Mouse (Mus musculus) thymus, adult 2 months (tissue): Measurements from ENCODE around the gene 4930432M17Rik. TPM values are rescaled to one million over a fixed set of nuclear protein-coding genes. Genes with fewer than 3 reads are reported as not detected.

Experiments used
- DNase-seq: peaks from one replicate; pipeline ENCODE4 v3.0.0; 2021
- H3K27ac ChIP-seq: fragments of 200-500 bp; 2 replicates; pipeline ENCODE4 v1.5.1; 2012; ENCODE audit warnings: low read length, control low read depth; ENCODE audit not compliant: control insufficient read depth, insufficient read depth
- H3K27me3 ChIP-seq: fragments of 200-500 bp; 2 replicates; pipeline ENCODE4 v1.6.1; 2012; ENCODE audit warnings: mild to moderate bottlenecking, low read length, moderate library complexity, mixed read lengths; ENCODE audit not compliant: control insufficient read depth, insufficient read depth
- H3K36me3 ChIP-seq: fragments of 200-500 bp; 2 replicates; pipeline ENCODE4 v1.6.1; 2012; ENCODE audit warnings: mild to moderate bottlenecking, low read length, moderate library complexity; ENCODE audit not compliant: control insufficient read depth, insufficient read depth
- H3K4me1 ChIP-seq: fragments of 200-500 bp; replicated peaks from 2 replicates; pipeline ENCODE4 v1.6.1; 2012; ENCODE audit warnings: low read length; ENCODE audit not compliant: control insufficient read depth, insufficient read depth
- H3K4me3 ChIP-seq: fragments of 200-500 bp; 2 replicates; pipeline ENCODE4 v1.5.1; 2012; ENCODE audit warnings: mild to moderate bottlenecking, low read length, control low read depth, moderate library complexity; ENCODE audit not compliant: control insufficient read depth, insufficient read depth
- CTCF ChIP-seq: fragments of 200-500 bp; IDR thresholded peaks from 2 replicates; pipeline ENCODE4 v1.5.1; 2012; ENCODE audit warnings: mild to moderate bottlenecking, control low read depth, low read length, moderate library complexity, borderline replicate concordance; ENCODE audit not compliant: control insufficient read depth, poor library complexity, insufficient read depth; ENCODE audit errors: extremely low read depth
- POLR2A ChIP-seq: fragments of 200-500 bp; IDR thresholded peaks from 2 replicates; pipeline ENCODE4 v1.6.1; 2012; ENCODE audit warnings: mild to moderate bottlenecking, low read length, control low read depth, moderate library complexity; ENCODE audit not compliant: control insufficient read depth, poor library complexity, insufficient read depth; ENCODE audit errors: extremely low read depth
- WGBS: fragments of 180-500 bp; shearing (Covaris S2); methylation state at CpG from one replicate; pipeline ENCODE4 v1.1.7; 2018; 5-methylcytosine and 5-hydroxymethylcytosine counted together
- polyA plus RNA-seq: library from polyadenylated mRNA; depleted of rRNA; stranded (reverse); fragments of >200 nt; gene quantifications from 2 replicates; pipeline ENCODE4 v1.2.3, GENCODE M21; 2012

Gene 4930432M17Rik
- polyA plus RNA-seq, 1 experiment: not detected

GRCm38 (mm10) chr3:121700364-121700952 is 29.9 kb downstream of the 4930432M17Rik start:
- Histone ChIP-seq H3K4me3 (no peak overlapping the region), H3K27ac (no peak overlapping the region), H3K27me3 (no peaks in the 10 kb centered on the region), H3K4me1 (no peaks in the 10 kb centered on the region), H3K36me3 (no peaks in the 10 kb centered on the region)
- 91% methylated on average over 8 of the region's 8 CpGs for WGBS
- no peak for DNase-seq
- TF ChIP-seq POLR2A (no peak), CTCF (no peak)

GRCm38 (mm10) chr3:121703155-121703879 is 32.8 kb downstream of the 4930432M17Rik start:
- Histone ChIP-seq H3K4me1 (no peaks in the 10 kb centered on the region), H3K27me3 (no peaks in the 10 kb centered on the region), H3K4me3 (no peak overlapping the region), H3K36me3 (no peaks in the 10 kb centered on the region), H3K27ac (no peak overlapping the region)
- WGBS: 46% methylated on average over 7 of the region's 7 CpGs
- TF ChIP-seq POLR2A (no peak), CTCF (no peak)
- DNase-seq: no peak

- DNase-seq: no peak
- Histone ChIP-seq H3K36me3 (no peaks in the 10 kb centered on the region), H3K4me3 (no peak overlapping the region), H3K4me1 (no peaks in the 10 kb centered on the region), H3K27me3 (no peaks in the 10 kb centered on the region), H3K27ac (no peak overlapping the region)
- TF ChIP-seq POLR2A (no peak), CTCF (no peak)
- 96% methylated on average over 3 of the region's 3 CpGs for WGBS
These were observed 33.3 kb downstream of the 4930432M17Rik start for GRCm38 (mm10) chr3:121703880-121704243.

GRCm38 (mm10) chr3:121706087-121706486 is 35.5 kb downstream of the 4930432M17Rik start:
- WGBS: 92% methylated on average over 5 of the region's 5 CpGs
- H3K4me3 ChIP-seq: no peak overlapping the region
- no peaks in the 10 kb centered on the region for H3K4me1 ChIP-seq
- H3K27me3 ChIP-seq: no peaks in the 10 kb centered on the region
- TF ChIP-seq POLR2A: no peak
- no peak for TF ChIP-seq CTCF
- H3K27ac ChIP-seq: no peak overlapping the region
- H3K36me3 ChIP-seq: no peaks in the 10 kb centered on the region
- DNase-seq: no peak

- TF ChIP-seq CTCF: no peak
- TF ChIP-seq POLR2A: no peak
These were observed 36.5 kb downstream of the 4930432M17Rik start for GRCm38 (mm10) chr3:121707106-121707505.

GRCm38 (mm10) chr3:121710894-121711531 is 40.5 kb downstream of the 4930432M17Rik start:
- WGBS: 93% methylated on average over 7 of the region's 7 CpGs
- Histone ChIP-seq H3K36me3 (no peaks in the 10 kb centered on the region), H3K4me3 (no peak overlapping the region), H3K4me1 (no peaks in the 10 kb centered on the region), H3K27me3 (no peaks in the 10 kb centered on the region), H3K27ac (no peak overlapping the region)
- DNase-seq: no peak
- TF ChIP-seq CTCF (no peak), POLR2A (no peak)

More at GRCm38 (mm10) chr3:121707106-121707505, 36.5 kb downstream of the 4930432M17Rik start:
- DNase-seq: no peak
- Histone ChIP-seq H3K27ac (no peak overlapping the region), H3K27me3 (no peaks in the 10 kb centered on the region), H3K36me3 (no peaks in the 10 kb centered on the region), H3K4me3 (no peak overlapping the region), H3K4me1 (no peaks in the 10 kb centered on the region)
- 94% methylated on average over 4 of the region's 4 CpGs for WGBS

- 93% methylated on average over 4 of the region's 4 CpGs for WGBS
- no peaks in the 10 kb centered on the region for H3K27me3 ChIP-seq
- no peak for TF ChIP-seq POLR2A
- no peak for TF ChIP-seq CTCF
These were observed 41.7 kb downstream of the 4930432M17Rik start for GRCm38 (mm10) chr3:121712222-121712621.

More at GRCm38 (mm10) chr3:121712222-121712621, 41.7 kb downstream of the 4930432M17Rik start:
- H3K27ac ChIP-seq: no peak overlapping the region
- no peaks in the 10 kb centered on the region for H3K36me3 ChIP-seq
- no peaks in the 10 kb centered on the region for H3K4me1 ChIP-seq
- no peak overlapping the region for H3K4me3 ChIP-seq
- DNase-seq: no peak
